Mouse (Mus musculus): ENCODE data around the gene Cyp2w1.

Cyp2w1 gene

DNA sequence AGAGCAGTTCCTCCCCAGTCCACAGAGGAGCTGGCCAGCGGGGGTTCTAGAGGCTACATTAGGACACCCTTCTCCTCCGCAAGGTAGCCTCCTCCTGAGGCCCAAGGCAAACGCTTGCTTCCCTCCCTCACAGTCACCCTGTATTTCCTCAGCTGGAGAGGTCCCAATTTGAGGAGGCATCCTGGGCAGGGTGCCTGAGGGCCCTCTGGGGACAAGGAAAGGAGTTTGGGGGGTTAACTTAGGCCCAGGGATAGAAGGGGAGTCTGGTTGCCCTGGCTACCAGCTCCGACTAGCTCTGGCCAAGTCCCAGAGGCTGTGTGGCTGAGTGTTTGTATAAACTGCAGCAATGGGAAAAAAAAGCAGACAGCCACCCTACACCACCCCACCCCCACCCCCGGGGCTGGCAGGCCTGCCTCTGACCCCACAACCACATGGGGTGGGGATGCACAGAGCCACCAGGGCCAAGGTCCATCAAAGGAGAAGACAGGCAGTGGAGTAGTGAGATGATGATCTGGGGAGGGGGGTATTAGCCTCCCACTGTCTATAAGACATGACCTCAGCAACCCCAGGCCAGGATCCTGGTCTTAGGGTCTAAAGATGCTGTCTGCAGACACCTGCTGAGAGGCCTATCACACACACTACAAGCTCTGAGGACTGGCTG, 12.6 kb downstream of the Cyp2w1 start:
- DNase-seq (ENCODE audit: low spot score): no peak

DNA sequence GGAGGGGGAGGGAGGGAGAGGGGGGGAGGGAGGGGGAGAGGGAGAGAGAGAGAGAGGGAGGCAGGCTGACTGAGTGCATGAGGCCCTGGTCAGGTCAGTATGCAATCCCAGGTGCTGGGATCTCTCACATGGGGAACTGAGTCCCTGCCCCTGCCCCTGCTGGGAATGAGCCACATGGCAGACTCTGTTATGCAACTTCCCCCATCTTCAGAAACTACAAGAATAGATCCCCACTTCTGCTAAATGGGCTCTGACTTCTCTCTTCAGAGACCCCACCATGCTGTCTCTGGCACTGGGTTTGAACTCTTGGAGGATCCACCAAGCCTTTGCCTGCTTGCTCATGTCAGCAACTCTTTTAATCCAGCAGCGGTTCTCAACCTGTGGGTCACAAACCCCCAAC, 13.4 kb downstream of the Cyp2w1 start:
- no peak for DNase-seq (ENCODE audit: low spot score)

DNA sequence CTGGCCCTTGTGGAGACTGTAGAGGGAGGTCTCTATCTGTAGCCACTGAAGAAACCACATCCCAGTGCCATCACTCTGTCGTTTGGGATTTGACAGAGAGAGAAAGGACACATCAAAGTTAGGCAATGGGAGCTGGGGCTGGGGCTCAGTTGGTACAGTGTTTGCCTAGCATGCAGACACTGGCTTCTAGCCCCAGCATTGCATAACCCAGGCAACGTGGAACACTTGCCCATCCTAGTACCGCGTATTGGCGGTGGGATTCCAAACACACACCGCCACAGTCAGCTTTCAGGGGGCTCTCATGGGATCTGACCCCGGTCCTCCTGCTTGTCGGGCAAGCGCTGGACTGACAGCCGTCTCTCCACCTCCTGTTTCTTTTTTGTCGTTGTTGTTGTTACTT, 14.1 kb downstream of the Cyp2w1 start:
- no peak for DNase-seq (ENCODE audit: low spot score)

DNA sequence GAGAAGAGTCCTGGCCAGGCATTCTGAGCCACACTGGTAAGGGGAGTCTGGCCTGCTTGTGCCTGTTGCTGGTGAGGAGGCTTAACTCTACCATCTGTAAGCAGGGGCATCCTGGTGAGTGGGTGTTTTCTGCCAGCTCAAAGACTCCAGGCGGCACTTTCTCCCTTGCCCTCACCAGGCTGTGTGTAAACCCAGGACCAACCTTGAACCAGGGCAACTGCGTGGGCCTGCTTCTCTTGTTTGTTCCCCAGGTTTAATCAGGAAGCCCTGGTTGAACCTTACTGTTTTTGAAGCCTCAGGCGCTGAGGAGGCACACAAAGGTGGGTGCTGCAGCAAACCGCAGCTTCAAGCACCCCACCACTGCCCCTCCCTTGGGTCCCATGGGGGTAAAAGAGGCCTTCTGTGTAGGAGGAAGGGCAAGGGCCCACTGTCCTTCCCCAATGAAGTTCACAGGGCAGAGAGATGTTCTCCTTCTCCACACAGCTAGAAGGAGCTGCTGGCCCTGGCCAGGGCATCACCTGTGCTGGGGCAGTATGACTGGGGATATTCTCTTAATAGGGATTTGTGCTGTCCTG, 15.6 kb downstream of the Cyp2w1 start:
- no peak for DNase-seq (ENCODE audit: low spot score)

DNA sequence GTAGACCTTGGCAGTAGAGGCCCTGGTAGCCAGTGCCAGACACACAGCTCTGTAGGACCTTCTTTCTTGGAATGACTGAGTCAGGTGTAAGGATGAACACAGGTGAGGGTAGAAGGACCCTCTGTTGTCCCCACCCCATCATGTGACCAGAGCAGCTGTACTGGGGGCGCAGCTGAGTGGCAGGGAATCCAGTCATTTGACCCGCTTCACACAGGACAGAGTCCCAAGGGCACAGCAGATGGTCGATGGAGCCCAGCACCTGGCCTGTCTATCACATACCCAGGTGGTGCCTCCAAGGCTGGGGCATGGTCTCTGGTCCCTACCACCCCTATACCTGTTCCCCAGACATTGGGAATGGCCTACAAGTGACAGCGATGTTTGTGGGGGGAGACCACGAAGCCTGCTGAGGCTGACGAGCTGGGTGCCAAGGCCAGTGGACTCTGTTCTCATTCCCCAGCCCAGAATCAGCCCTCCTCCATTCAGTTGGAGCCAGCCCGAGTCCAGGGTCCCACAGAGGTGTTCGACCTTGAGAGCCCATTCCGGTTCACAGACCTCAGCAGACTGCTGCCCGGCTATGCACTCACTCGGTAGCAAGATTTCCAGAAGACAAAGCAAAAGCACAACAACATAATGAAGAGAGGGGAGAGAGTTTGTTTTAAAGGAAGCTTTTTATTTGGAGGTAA, 16.4 kb downstream of the Cyp2w1 start:
- DNase-seq (ENCODE audit: low spot score): no peak

DNA sequence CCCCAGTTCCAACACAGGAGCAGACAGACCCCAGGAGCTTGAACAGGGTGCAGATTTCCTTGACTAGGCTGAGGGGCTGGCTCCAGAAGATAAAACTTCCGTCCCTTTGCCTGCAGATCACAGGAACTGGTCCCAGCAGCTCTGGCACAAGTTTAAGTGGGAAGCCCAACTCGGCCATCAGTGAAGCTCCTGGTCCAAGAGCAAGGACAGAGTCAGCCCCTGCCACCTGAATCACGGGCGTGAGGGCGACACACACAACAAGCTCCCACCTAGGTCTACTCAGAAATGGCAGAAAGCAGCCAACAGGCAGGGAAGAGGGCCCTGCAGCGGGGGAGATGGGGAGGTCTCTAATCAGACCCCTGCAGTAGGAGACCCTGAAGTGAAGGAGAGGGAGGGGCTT, 17.9 kb downstream of the Cyp2w1 start:
- DNase-seq (ENCODE audit: low spot score): no peak

DNA sequence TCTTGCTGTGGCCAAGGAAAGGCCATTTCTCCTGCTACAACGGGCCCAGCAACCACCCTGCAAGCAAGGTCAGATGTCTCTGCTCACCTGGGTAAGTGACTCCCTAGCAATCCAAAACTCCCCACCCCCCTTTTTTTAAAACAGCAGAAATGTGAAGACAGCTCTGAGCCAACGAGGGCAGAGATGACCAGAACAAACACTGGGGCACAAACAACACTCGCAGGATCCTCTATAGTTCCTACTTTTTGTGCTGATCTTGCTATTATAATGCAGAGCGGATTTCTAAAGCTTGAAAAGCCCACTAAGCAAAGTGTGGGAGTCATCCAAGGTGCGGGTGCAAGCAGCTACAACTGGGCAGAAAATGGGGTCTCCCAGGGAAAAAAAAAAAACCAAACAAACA, 18.7 kb downstream of the Cyp2w1 start:
- no peak for DNase-seq (ENCODE audit: low spot score)

DNA sequence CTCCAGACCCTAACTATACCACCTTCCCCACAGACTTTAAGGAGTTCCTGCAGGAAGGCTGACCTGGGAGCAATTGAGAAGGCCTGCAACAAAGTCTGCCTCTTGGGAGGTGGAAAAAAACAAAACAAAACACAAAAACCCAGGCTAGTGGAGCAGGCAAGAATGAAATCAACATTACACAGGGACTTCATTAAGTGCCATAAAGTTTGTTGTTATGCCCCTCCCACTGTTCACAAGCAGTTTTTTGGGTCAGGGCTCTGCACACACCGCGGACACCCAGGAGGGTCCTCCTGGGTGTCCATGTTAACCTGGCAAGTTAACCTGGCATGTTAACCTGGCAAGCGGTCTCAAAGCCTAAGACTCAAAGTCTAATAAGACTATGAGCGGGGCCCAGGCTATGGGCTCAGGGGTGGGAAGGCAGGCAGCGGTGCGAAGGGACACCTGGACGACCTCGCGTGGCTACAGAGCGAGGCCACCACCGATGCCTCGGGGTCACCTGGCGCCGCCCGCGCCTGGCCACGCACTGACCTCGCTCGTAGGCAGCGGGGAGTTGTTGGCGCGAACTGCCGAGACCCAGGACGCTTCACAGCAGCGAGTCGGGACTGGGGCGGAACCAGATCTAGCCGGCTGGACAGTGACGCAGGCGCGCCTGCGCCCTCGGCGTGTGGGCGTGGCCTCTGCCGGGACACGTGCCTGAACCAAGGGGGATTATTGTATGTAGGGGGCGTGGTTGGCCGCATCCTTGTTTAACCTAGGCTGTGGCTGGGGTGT, 19.4 kb downstream of the Cyp2w1 start:
- DNase-seq (ENCODE audit: low spot score): peak; percentile 91

DNA sequence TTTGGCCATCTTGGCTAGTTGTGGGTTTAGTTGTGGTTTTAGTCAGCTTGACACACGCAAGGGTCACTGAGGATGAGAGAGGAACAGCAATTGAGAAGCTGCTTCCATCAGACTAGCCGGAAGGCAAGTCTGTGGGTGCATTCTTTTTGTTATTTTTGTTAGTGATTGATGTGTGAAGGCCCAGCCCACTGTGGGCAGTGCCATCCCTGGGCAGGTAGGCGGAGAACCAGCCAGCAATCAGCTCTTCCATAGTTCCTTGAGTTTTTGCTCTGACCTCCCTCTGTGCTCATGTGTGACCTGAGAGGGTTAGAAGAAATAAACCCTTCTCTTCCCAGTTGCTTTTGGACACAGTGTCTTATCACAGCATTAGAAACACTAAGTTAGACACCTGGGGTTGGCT, 20.7 kb downstream of the Cyp2w1 start:
- DNase-seq (ENCODE audit: low spot score): no peak

DNA sequence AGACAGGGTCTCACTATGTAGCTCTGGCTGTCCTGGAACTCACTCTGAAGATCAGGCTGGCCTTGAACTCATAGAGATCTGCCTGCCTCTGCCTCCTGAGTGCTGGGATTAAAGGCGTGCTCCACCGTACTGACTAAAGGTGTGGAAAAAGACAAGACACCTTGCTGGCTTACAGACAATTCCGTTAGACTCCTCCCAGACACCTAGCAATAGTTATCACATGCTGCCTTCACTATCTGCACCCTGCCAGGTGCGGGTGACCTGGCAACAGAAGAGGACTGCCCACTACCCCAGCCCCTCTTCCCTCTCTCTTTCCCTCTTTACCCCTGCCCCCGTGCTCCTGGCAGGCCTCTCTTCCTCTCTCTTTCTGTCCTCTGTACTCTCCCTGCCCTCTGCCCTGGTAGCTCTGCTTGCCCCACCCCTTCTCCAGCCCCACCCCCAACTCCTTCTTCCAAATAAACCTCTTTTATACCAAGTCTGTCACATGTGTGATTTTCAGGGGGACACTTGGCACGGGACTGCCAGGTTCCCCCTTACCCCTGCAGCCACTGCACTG, 21.6 kb downstream of the Cyp2w1 start:
- no peak for DNase-seq (ENCODE audit: low spot score)

DNA sequence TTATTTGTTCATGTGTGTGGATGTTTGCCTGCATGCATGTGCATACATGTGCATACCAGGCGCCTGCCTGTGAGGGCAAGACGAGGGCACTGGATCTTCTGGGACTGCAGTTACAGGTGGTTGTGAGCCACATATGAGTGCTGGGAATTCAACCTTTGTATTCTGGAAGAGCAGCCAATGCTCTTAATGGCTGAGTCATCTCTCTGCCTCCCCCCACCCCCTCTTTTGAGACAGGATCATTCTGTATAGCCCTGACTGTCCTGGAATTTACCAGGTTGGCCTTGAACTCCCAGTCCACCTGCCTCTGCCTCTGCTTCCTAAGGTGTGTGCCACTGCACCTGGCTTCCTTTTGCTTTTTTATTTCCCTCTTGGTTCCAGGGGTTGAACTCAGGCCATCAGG, 22.4 kb downstream of the Cyp2w1 start:
- DNase-seq (ENCODE audit: low spot score): no peak

DNA sequence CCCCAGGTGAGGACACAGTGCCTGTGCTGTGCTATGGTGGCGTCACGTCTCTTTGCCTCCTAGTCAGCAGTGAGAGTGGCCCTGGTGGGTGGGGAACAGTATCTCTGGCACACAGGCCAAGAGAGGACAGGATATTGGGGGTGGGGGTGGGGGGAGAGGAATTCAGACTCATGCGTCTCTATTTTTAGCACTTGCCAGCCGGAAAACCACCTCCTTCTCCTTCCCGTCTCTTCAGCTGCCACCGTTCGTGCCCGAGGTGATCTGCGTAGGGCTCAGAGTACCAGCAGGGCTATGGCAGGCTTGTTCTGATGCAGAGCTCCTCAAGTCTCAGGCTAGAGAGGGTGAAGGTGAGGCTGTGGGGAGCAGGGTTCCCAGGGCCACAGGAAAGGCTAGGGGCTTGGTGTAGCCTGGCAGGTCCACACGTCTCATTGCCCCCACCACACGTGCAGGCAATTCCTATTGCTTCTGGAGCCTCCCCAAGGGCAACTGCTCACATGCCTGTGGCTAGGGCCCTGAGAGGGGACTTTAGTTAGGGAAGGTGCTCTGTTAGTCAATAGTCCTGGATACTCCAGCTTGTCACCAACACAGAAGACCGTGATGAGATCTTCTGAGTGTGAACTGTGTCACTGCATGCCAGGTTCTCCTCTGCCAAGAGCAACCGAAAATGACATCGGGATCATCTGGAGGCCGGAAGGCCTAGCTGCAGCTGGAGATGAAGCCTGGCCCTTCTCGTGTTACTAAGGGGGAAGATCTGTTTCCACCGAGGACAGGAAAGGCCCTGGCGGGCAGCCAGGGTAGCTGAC, 25.3 kb downstream of the Cyp2w1 start, which contains the start of gene Gpr146:
Gene Gpr146, plus strand, starts transcription at position 230 of the 803 bp plus-strand sequence.
- DNase-seq (ENCODE audit: low spot score): no peak

DNA sequence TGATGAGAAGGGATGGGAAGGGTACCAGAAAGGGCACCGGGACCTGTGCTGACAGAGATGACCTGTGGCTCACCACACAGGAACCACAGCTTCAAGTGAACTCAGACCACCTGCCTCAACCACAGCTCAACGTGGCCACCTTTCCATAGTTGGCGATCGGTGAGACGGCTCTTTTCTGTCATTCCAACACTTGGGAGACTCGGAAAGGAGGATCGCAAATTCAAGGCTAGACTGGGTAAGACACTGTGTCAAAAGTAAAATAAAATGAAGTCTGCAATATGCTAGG, 25.8 kb downstream of the Cyp2w1 start:
- DNase-seq (ENCODE audit: low spot score): no peak

DNA sequence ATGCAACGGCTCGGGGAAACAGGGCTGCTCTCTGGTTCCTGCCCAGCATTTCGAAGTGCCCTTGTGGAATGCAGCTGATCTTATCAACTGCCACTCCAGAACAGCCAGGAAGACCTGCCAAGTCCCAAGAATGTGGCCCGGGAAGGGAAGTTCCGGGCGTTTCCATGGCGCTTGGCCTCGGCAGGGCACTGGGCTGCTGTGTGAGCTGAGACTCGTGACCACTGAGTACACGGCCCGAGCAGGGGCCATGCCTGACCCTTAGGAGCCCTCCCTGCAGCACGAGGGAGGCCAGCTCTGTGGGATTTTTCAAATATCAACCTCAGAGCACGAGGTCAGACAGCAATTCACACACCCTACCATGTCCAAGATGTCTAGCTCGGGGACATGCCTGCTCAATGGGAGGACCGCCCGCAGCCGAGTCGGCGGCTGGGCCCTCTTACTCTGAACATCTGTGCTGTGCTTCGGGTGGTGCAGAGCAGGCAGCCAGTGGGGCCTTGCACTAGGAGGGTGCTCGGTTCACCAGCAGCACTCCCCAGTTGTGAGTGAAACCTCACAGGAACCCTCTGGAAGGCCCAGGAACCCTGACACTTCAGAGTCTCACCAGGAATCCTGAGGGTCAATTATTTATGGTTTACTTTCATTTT, 26.7 kb downstream of the Cyp2w1 start:
- DNase-seq (ENCODE audit: low spot score): no peak

DNA sequence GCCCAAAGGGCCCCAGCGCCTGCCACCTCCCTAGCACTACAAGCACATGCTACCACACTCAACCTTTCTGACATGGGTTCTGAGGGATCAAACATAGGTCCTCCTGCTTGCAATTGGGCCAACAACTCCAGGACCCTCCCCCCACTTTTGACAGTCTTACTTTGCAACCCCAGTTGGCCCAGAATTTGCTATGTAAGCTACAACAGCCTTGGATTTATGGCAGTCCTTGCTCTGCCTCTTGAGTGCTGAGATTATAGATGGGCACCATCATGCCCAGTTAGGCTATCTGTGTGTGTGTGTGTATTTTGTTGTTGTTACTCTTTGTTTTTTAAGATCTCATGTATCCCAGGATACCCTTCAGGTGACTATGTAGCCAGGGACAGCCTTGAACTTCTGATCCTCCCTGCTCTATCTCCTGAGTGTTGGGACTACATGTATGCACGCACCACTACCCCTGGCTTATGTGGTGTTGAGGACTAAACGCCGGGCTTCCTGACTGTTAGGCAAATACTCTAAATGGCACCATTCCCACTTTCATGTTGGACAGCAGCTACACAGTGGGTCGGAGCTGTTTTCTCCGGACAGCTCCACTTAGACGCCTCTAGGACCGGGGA, 27.5 kb downstream of the Cyp2w1 start:
- no peak for DNase-seq (ENCODE audit: low spot score)

DNA sequence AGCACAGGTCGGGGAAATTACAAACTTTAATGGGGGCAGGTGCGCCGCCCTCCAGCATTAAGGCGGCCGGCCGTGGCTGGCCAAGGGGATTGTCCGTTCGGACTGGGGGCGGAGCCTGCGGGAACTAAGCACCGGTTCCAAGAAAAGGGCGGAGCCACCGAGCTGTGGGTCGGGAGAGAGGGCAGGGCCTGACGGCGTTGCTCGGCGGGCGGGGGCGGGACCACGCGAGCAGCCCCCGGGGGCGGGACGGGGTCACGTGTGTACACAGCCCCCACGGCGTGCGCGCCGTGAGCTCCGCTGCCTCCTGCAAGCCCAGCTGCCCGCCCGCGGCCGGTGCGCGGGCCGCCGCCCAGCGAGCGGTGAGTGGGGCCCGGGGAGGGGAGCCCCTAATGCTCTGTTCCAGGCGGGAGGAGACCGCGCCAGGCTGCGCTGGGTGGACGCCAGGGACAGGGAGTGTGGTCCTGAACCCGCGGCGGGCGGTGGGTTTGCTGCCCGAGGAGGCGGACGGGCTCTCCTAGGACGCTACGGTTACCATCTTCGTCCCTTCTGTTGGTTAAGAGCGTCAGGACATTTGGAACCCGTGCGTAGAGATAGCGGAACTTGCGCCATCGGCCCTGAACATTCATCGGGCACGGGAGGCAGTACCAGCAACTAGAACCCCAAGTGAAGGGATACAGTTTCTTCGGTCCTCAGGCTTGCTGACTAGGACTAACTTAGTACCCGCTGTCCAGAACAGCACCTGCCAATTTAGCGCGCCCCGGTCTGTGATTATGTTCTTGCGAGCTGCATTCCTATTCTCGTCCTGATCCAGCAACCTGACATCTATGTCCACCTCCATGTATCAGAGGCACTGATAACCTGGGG, 28.2 kb downstream of the Cyp2w1 start:
- DNase-seq (ENCODE audit: low spot score): peak; percentile 96

DNA sequence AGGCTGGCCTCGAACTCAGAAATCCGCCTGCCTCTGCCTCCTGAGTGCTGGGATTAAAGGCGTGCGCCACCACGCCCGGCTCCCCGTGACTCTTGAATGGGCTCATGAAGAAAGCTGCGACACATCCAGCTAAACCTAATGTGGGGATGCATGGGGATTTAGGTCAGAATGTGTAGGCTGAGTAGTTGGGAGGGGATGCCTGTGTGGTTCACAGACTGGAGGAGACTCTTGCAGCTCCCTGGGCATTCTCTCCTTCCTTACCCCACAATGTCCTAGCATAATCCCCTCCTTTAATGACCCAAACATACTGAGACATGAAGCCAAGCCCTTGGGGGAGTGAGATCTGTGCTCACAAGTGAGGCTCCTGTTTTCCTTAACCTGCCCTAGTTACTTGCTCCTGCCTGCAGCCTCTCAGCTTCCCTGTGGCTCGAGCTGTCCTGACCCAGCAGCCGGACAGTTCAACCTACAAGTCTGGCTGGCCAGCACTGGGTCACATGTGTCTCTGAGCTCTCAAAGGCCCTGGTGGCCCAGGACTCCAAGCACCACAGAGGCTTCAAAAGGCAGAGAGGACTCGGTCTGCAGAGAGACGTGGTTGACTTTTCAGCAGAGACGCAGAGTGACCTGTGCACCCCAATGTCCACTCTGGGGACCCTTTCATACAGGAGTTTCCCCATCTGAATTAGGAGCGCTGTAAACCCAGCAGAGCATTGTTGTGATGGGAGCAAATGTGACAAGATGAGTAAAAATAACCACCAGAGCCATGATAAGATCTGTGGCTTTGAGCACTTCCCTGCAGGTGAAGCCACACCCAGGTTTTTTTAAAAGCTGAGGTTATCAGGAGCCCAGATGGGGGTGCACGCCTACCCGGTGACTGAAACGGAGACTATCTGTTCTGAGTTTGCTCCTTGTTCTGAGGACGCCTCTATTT, 29.4 kb downstream of the Cyp2w1 start:
- DNase-seq (ENCODE audit: low spot score): peak; percentile 87

DNA sequence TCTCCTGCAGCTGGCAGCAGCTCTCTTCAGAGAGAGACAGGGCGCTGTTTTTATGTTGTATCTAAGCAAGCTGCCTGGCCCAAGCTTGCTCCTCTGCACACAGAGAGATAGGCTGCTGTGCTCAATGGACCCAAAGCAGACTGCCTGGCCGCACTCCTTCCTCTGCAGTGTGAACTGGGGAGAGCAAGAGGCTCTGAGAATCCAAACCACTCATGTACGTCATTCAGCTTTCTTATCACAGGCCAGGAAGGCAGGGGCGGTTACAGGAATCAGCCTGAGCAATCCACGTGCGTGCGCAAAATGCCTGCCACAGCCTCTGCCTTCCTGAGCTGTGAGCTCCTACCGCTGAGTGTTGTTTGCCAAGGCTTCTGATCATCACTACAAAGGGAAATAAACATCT, 30.3 kb downstream of the Cyp2w1 start:
- peak; percentile 86 for DNase-seq (ENCODE audit: low spot score)

DNA sequence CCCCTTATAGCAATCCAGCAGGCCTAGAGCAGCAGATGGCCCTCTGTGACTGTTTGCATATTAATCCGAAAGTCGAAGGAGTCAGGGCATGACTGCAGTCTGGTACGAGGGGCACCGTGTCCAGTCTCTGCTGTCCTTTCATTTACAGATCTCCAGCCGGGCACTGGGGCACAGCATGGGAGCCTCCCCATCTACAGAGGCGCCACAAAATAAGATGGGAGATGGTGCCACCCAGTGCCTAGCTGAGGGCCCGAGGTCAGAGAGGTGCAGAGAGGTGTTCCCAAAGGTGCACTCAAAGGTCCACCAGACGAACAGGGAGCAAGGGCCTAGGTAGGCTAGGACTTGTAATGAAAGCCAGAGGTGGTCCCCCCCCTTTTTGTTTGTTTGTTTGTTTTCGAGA, 30.8 kb downstream of the Cyp2w1 start:
- DNase-seq (ENCODE audit: low spot score): no peak

All from c-Kit-positive CD71-positive TER-119-positive erythroid progenitor cells, embryonic 14.5 days (primary cell).